Mouse (Mus musculus) spleen, adult 2 months (tissue): ENCODE results near the gene Chd4.

Experiments used
- CTCF ChIP-seq: fragments of 200-500 bp; IDR thresholded peaks from 2 replicates; pipeline ENCODE4 v1.5.1; 2011; ENCODE audit warnings: mild to moderate bottlenecking, inconsistent platforms; ENCODE audit not compliant: insufficient read depth, insufficient read length, insufficient replicate concordance; ENCODE audit errors: extremely low read depth
- POLR2A ChIP-seq: fragments of 200-500 bp; IDR thresholded peaks from 2 replicates; pipeline ENCODE4 v1.6.1; 2011; ENCODE audit warnings: low read depth, low read length, inconsistent platforms

- TF ChIP-seq POLR2A (0 out of 2 replicates have a peak, but pooled peaks have one; percentile 24), CTCF (0 out of 2 replicates have a peak, but pooled peaks have one; percentile 4)
Measured at GRCm38 (mm10) chr6:125145001-125145400, 49.2 kb downstream of the Chd4 start, which contains the start of gene Iffo1.
